Mouse (Mus musculus) embryonic fibroblast, embryonic 13.5 days (primary cell): ENCODE data around the gene Cemip. TPM values are rescaled to one million over a fixed set of nuclear protein-coding genes. Genes with fewer than 3 reads are reported as not detected.
"Not testable (repeated sequence)": the region's sequence is repeated elsewhere in the genome, so short reads cannot be mapped to it uniquely, and the experiment has no call there.

Experiments
- H3K27ac ChIP-seq: 2 replicates; pipeline ENCODE4 v1.5.1; 2012; ENCODE audit warnings: low read length, control low read depth, inconsistent platforms; ENCODE audit not compliant: insufficient read depth
- H3K4me1 ChIP-seq: 2 replicates; pipeline ENCODE4 v1.6.1; 2011; ENCODE audit warnings: low read length; ENCODE audit not compliant: control insufficient read depth, insufficient read depth
- H3K4me3 ChIP-seq: 2 replicates; pipeline ENCODE4 v1.5.1; 2011; ENCODE audit warnings: mild to moderate bottlenecking, control low read depth, low read length; ENCODE audit not compliant: insufficient read depth
- CTCF ChIP-seq: IDR thresholded peaks from 2 replicates; pipeline ENCODE4 v1.5.1; 2011; ENCODE audit warnings: mild to moderate bottlenecking, control low read depth, low read length, moderate library complexity, borderline replicate concordance; ENCODE audit not compliant: insufficient read depth
- POLR2A ChIP-seq: IDR thresholded peaks from 2 replicates; pipeline ENCODE4 v1.6.1; 2011; ENCODE audit warnings: low read depth, mild to moderate bottlenecking, control low read depth, low read length, moderate library complexity
- polyA plus RNA-seq: library from polyadenylated mRNA; stranded (reverse); fragments of >200 nt; gene quantifications from 2 replicates; pipeline ENCODE4 v1.2.4, GENCODE M21; 2011; ENCODE audit warnings: low read depth; ENCODE audit not compliant: missing spikeins, insufficient read length

Cemip gene
- 73.5 and 79.0 TPM in 2 replicates for polyA plus RNA-seq

- Histone ChIP-seq H3K4me1 (peaks cover 8% of the 10 kb centered on the region), H3K27ac (no peak within 1 kb of the TSS), H3K4me3 (peak within 1 kb of the TSS; percentile 29)
- TF ChIP-seq POLR2A (peak; percentile 90), CTCF (peak; percentile 78)
Observed at GRCm38 (mm10) chr7:84086039-84086829, at the start of gene Cemip. Cemip (minus strand) TSS chr7:84086502.

- TF ChIP-seq CTCF: no peak
- Histone ChIP-seq H3K27ac (no peak overlapping the region), H3K4me3 (no peak overlapping the region), H3K4me1 (peaks cover 23% of the 10 kb centered on the region)
Observed at GRCm38 (mm10) chr7:84132704-84133103, 46.4 kb upstream of the Cemip start.

- Histone ChIP-seq H3K4me3 (no peak overlapping the region), H3K27ac (no peak overlapping the region), H3K4me1 (peaks cover 23% of the 10 kb centered on the region)
- TF ChIP-seq POLR2A: no peak
- TF ChIP-seq CTCF: no peak
Observed at GRCm38 (mm10) chr7:84131736-84132135, 45.4 kb upstream of the Cemip start.

GRCm38 (mm10) chr7:84128661-84129060 is 42.4 kb upstream of the Cemip start:
- peaks cover 25% of the 10 kb centered on the region for H3K4me1 ChIP-seq
- H3K27ac ChIP-seq: no peak overlapping the region
- no peak overlapping the region for H3K4me3 ChIP-seq
- no peak for TF ChIP-seq CTCF
- no peak for TF ChIP-seq POLR2A

DNA sequence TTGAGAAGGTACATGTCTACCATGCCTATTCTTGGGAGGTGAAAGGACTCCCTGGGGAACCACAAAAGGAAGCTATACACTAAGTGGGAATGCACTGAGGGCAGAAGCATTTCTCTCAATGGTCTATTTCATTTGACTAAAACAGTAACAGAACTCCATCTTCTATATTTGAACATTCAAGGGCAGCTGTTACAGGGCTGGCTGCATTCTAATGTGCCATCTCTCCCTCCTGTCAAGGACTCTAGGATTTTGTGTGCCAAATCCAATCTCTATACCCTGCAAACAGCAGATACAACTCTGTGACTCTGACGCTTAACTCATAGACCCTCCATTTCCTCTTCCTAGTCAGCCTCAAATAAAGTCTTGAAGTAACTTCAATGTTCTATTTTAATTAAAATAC is 39.4 kb upstream of the Cemip start:
- TF ChIP-seq CTCF (no peak), POLR2A (no peak)
- Histone ChIP-seq H3K4me1 (peaks cover 15% of the 10 kb centered on the region), H3K27ac (no peak overlapping the region), H3K4me3 (no peak overlapping the region)

DNA sequence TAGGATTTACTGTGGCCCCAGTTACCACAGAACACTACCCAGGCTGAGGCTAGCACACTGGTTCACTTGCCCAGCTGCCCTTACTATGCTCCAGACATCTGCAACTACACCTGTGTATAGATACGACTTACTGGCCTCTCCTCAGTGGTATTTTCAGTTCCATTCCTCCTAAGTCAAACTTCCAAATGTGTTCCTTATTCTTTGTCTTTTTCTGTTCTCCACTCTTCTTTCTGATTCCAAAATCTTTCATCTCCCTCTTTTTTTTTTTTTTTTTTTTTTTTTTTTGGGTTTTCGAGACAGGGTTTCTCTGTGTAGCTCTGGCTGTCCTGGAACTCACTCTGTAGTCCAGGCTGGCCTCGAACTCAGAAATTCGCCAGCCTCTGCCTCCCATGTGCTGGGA is 37.3 kb upstream of the Cemip start:
- not testable (repeated sequence) for H3K27ac ChIP-seq, H3K4me3 ChIP-seq
- H3K4me1 ChIP-seq: peaks cover 10% of the 10 kb centered on the region

DNA sequence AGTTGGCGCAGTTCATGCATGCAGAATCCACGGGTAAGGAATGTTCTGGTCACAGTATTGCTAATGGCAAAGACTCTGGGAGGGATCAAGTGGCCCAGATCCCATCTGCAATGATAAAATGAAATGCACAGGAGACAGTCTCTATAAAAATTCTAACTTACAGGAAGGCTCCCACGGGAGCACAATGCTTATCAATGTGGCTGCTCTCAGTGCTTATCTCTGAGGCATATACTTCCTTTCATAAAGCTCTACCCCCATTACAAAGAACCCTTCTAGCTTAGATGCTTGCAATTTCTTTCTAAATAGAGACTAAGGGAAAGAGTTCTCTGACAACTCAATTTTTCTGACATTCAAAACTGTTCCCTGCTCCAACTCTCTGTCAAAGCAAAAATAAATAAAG is 35.5 kb upstream of the Cemip start:
- Histone ChIP-seq H3K27ac (no peak overlapping the region), H3K4me1 (peaks cover 13% of the 10 kb centered on the region), H3K4me3 (no peak overlapping the region)
- no peak for TF ChIP-seq CTCF
- no peak for TF ChIP-seq POLR2A

- TF ChIP-seq POLR2A (no peak), CTCF (no peak)
- H3K4me3 ChIP-seq: no peak overlapping the region
- peaks cover 7% of the 10 kb centered on the region; the same call in 1 of the 2 replicates for H3K4me1 ChIP-seq
- H3K27ac ChIP-seq: no peak overlapping the region
Observed at GRCm38 (mm10) chr7:84120142-84120760, 33.9 kb upstream of the Cemip start.

- TF ChIP-seq POLR2A (no peak), CTCF (no peak)
- peaks cover 7% of the 10 kb centered on the region; the same call in 1 of the 2 replicates for H3K4me1 ChIP-seq
Observed at GRCm38 (mm10) chr7:84119216-84120105, 33.2 kb upstream of the Cemip start.

More at GRCm38 (mm10) chr7:84119216-84120105, 33.2 kb upstream of the Cemip start:
- H3K4me3 ChIP-seq: no peak overlapping the region
- no peak overlapping the region for H3K27ac ChIP-seq
